Mouse (Mus musculus) hindbrain, embryonic 15.5 days (tissue): Measurements from ENCODE around the gene Gas2. TPM values are rescaled to one million over a fixed set of nuclear protein-coding genes. Genes with fewer than 3 reads are reported as not detected.

Experiments used
- ATAC-seq: fragments of 200-750 bp; cut with Nextera tagmentation; 2 replicates; pipeline ENCODE4 v1.8.0; 2017; ENCODE audit warnings: low read depth, moderate number of reproducible peaks, moderate TSS enrichment; ENCODE audit not compliant: low FRiP score
- H3K27ac ChIP-seq: fragments of 300-500 bp; sonication (generic); replicated peaks from 2 replicates; pipeline ENCODE4 v1.5.1; 2015; ENCODE audit warnings: mild to moderate bottlenecking, inconsistent platforms
- H3K27me3 ChIP-seq: fragments of 300-500 bp; sonication (generic); 2 replicates; pipeline ENCODE4 v1.6.1; 2015; ENCODE audit warnings: control low read depth, inconsistent platforms
- H3K36me3 ChIP-seq: fragments of 300-500 bp; sonication (generic); 2 replicates; pipeline ENCODE4 v1.6.1; 2015; ENCODE audit warnings: control low read depth, inconsistent platforms
- H3K4me1 ChIP-seq: fragments of 300-500 bp; sonication (generic); replicated peaks from 2 replicates; pipeline ENCODE4 v1.6.1; 2015; ENCODE audit warnings: control low read depth, inconsistent platforms
- H3K4me2 ChIP-seq: fragments of 300-500 bp; sonication (generic); 2 replicates; pipeline ENCODE4 v1.6.1; 2015; ENCODE audit warnings: moderate library complexity, mild to moderate bottlenecking, inconsistent platforms
- H3K4me3 ChIP-seq: fragments of 300-500 bp; sonication (generic); 2 replicates; pipeline ENCODE4 v1.5.1; 2015; ENCODE audit warnings: mild to moderate bottlenecking, inconsistent platforms
- H3K9ac ChIP-seq: fragments of 300-500 bp; sonication (generic); 2 replicates; pipeline ENCODE4 v1.6.1; 2015; ENCODE audit warnings: inconsistent platforms
- H3K9me3 ChIP-seq: fragments of 300-500 bp; sonication (generic); 2 replicates; pipeline ENCODE4 v1.6.1; 2016; ENCODE audit warnings: control low read depth, inconsistent platforms
- WGBS: fragments of 180-500 bp; shearing (Covaris S2); methylation state at CpG from one replicate; pipeline ENCODE4 v1.1.7; 2015; 5-methylcytosine and 5-hydroxymethylcytosine counted together
- polyA plus RNA-seq: library from polyadenylated mRNA; unstranded; fragments of >200 nt; fragmentation: Nextera tagmentation; extraction: Ambion mirVana; gene quantifications from 2 replicates; pipeline ENCODE4 v1.2.1, GENCODE M21; 2015

The Gas2 gene
- polyA plus RNA-seq, 1 experiment from 2014 or later, result 12.9 TPM

- H3K9ac ChIP-seq, result no peak overlapping the region
- ATAC-seq, result no peak
- 94% methylated on average over 1 of the region's 1 CpGs for WGBS
- H3K27me3 ChIP-seq, result no peaks in the 10 kb centered on the region
- no peaks in the 10 kb centered on the region for H3K4me1 ChIP-seq
- no peak overlapping the region for H3K27ac ChIP-seq
- H3K36me3 ChIP-seq, result no peaks in the 10 kb centered on the region
- no peak overlapping the region for H3K4me3 ChIP-seq
- no peak overlapping the region for H3K4me2 ChIP-seq
- no peaks in the 10 kb centered on the region for H3K9me3 ChIP-seq
These were observed 75.5 kb downstream of the Gas2 start for GRCm38 (mm10) chr7:51937337-51937736.

- H3K27me3 ChIP-seq, result no peaks in the 10 kb centered on the region
- H3K4me2 ChIP-seq, result no peak overlapping the region
- WGBS, result 81% methylated on average over 2 of the region's 2 CpGs
- H3K9ac ChIP-seq, result no peak overlapping the region
- H3K27ac ChIP-seq, result no peak overlapping the region
- no peak overlapping the region for H3K4me3 ChIP-seq
- H3K9me3 ChIP-seq, result no peaks in the 10 kb centered on the region
- no peaks in the 10 kb centered on the region for H3K36me3 ChIP-seq
- no peak for ATAC-seq
- no peaks in the 10 kb centered on the region for H3K4me1 ChIP-seq
These were observed 78.6 kb downstream of the Gas2 start for GRCm38 (mm10) chr7:51940461-51940860.

GRCm38 (mm10) chr7:51955424-51956041, 93.7 kb downstream of the Gas2 start:
- peak; percentile 42 for ATAC-seq
- WGBS, result 46% methylated on average over 9 of the region's 9 CpGs
- Histone ChIP-seq H3K4me2 (no peak overlapping the region), H3K9me3 (no peaks in the 10 kb centered on the region), H3K36me3 (no peaks in the 10 kb centered on the region), H3K9ac (no peak overlapping the region), H3K4me1 (peaks cover 7% of the 10 kb centered on the region), H3K27me3 (no peaks in the 10 kb centered on the region), H3K4me3 (no peak overlapping the region), H3K27ac (no peak overlapping the region)

GRCm38 (mm10) chr7:51957766-51958165, 96.0 kb downstream of the Gas2 start:
- ATAC-seq, result no peak
- no peaks in the 10 kb centered on the region for H3K36me3 ChIP-seq
- H3K9me3 ChIP-seq, result no peaks in the 10 kb centered on the region
- no peak overlapping the region for H3K4me3 ChIP-seq
- H3K27ac ChIP-seq, result no peak overlapping the region
- H3K27me3 ChIP-seq, result no peaks in the 10 kb centered on the region
- H3K4me2 ChIP-seq, result no peak overlapping the region
- H3K9ac ChIP-seq, result no peak overlapping the region
- H3K4me1 ChIP-seq, result peaks cover 19% of the 10 kb centered on the region

GRCm38 (mm10) chr7:51960698-51961374, 99.0 kb downstream of the Gas2 start:
- no peaks in the 10 kb centered on the region for H3K36me3 ChIP-seq
- no peak overlapping the region for H3K9ac ChIP-seq
- H3K4me2 ChIP-seq, result no peak overlapping the region
- peak; percentile 86 for ATAC-seq
- H3K4me1 ChIP-seq, result peaks cover 13% of the 10 kb centered on the region
- H3K27ac ChIP-seq, result no peak overlapping the region
- 41% methylated on average over 6 of the region's 6 CpGs for WGBS
- no peaks in the 10 kb centered on the region for H3K9me3 ChIP-seq
- no peaks in the 10 kb centered on the region for H3K27me3 ChIP-seq
- H3K4me3 ChIP-seq, result no peak overlapping the region

- Histone ChIP-seq H3K9me3 (no peaks in the 10 kb centered on the region), H3K9ac (no peak overlapping the region), H3K4me2 (no peak overlapping the region), H3K4me1 (peaks cover 13% of the 10 kb centered on the region), H3K4me3 (no peak overlapping the region), H3K36me3 (no peaks in the 10 kb centered on the region), H3K27me3 (no peaks in the 10 kb centered on the region), H3K27ac (no peak overlapping the region)
- ATAC-seq, result peak; percentile 59; the same call in 1 of the 2 replicates
- WGBS, result 42% methylated on average over 10 of the region's 10 CpGs
These were observed 100.6 kb downstream of the Gas2 start for GRCm38 (mm10) chr7:51962219-51962952.

- 89% methylated on average over 7 of the region's 7 CpGs for WGBS
- Histone ChIP-seq H3K27me3 (no peaks in the 10 kb centered on the region), H3K4me3 (no peak overlapping the region), H3K4me2 (no peak overlapping the region), H3K36me3 (no peaks in the 10 kb centered on the region), H3K9ac (no peak overlapping the region), H3K27ac (no peak overlapping the region), H3K4me1 (peaks cover 13% of the 10 kb centered on the region), H3K9me3 (no peaks in the 10 kb centered on the region)
- no peak for ATAC-seq
These were observed 102.9 kb downstream of the Gas2 start for GRCm38 (mm10) chr7:51964681-51965080.

- no peak overlapping the region for H3K9ac ChIP-seq
- no peak for ATAC-seq
- H3K4me1 ChIP-seq, result peaks cover 3% of the 10 kb centered on the region
- H3K36me3 ChIP-seq, result no peaks in the 10 kb centered on the region
- H3K27me3 ChIP-seq, result no peaks in the 10 kb centered on the region
- no peaks in the 10 kb centered on the region for H3K9me3 ChIP-seq
- 80% methylated on average over 4 of the region's 4 CpGs for WGBS
- no peak overlapping the region for H3K4me3 ChIP-seq
- H3K4me2 ChIP-seq, result no peak overlapping the region
- no peak overlapping the region for H3K27ac ChIP-seq
These were observed 105.8 kb downstream of the Gas2 start for GRCm38 (mm10) chr7:51967581-51967980.

GRCm38 (mm10) chr7:51969379-51969778, 107.6 kb downstream of the Gas2 start:
- Histone ChIP-seq H3K4me2 (no peak overlapping the region), H3K9me3 (no peaks in the 10 kb centered on the region), H3K27me3 (no peaks in the 10 kb centered on the region), H3K4me1 (peaks cover 7% of the 10 kb centered on the region), H3K4me3 (no peak overlapping the region), H3K9ac (no peak overlapping the region), H3K27ac (no peak overlapping the region), H3K36me3 (no peaks in the 10 kb centered on the region)
- ATAC-seq, result no peak

GRCm38 (mm10) chr7:51972252-51972855, 110.5 kb downstream of the Gas2 start:
- peak overlapping the region; percentile 48; the same call in 1 of the 2 replicates for H3K27ac ChIP-seq
- no peak overlapping the region for H3K4me3 ChIP-seq
- H3K4me1 ChIP-seq, result peaks cover 13% of the 10 kb centered on the region
- H3K36me3 ChIP-seq, result no peaks in the 10 kb centered on the region
- no peak overlapping the region for H3K4me2 ChIP-seq
- WGBS, result 27% methylated on average over 6 of the region's 6 CpGs
- H3K9ac ChIP-seq, result 0 out of 2 replicates have a peak overlapping the region, but pooled peaks have one; percentile 16
- ATAC-seq, result peak; percentile 57
- no peaks in the 10 kb centered on the region for H3K27me3 ChIP-seq
- H3K9me3 ChIP-seq, result no peaks in the 10 kb centered on the region

GRCm38 (mm10) chr7:51973091-51973490, 111.3 kb downstream of the Gas2 start:
- Histone ChIP-seq H3K36me3 (no peaks in the 10 kb centered on the region), H3K27ac (0 out of 2 replicates have a peak overlapping the region, but pooled peaks have one; percentile 8), H3K9ac (no peak overlapping the region), H3K9me3 (no peaks in the 10 kb centered on the region), H3K4me2 (no peak overlapping the region), H3K4me1 (peaks cover 13% of the 10 kb centered on the region), H3K27me3 (no peaks in the 10 kb centered on the region), H3K4me3 (no peak overlapping the region)
- ATAC-seq, result peak; percentile 52
- WGBS, result 57% methylated on average over 5 of the region's 5 CpGs

- H3K36me3 ChIP-seq, result no peaks in the 10 kb centered on the region
- peak; percentile 24; the same call in 1 of the 2 replicates for ATAC-seq
- no peak overlapping the region for H3K4me3 ChIP-seq
- H3K9me3 ChIP-seq, result no peaks in the 10 kb centered on the region
- no peak overlapping the region for H3K4me2 ChIP-seq
- no peak overlapping the region for H3K9ac ChIP-seq
- peaks cover 13% of the 10 kb centered on the region for H3K4me1 ChIP-seq
- H3K27ac ChIP-seq, result no peak overlapping the region
- 56% methylated on average over 2 of the region's 2 CpGs for whole genome bisulfite sequencing
- H3K27me3 ChIP-seq, result no peaks in the 10 kb centered on the region
These were observed 111.7 kb downstream of the Gas2 start for GRCm38 (mm10) chr7:51973526-51973925.
